Mouse (Mus musculus) neutrophil, adult 5-6 weeks (primary cell): ENCODE results near the gene Tcaf2. TPM values are rescaled to one million over a fixed set of nuclear protein-coding genes. Genes with fewer than 3 reads are reported as not detected.

Experiments used
- ATAC-seq: fragments of 151-379, 151-347 bp; 2 replicates; pipeline ENCODE4 v1.8.0; 2017; ENCODE audit warnings: mild to moderate bottlenecking, moderate TSS enrichment; ENCODE audit not compliant: insufficient number of reproducible peaks, poor library complexity, low FRiP score, severe bottlenecking; ENCODE audit errors: extremely low read depth
- total RNA-seq: library from RNA; stranded (forward); fragments of 200-1000 nt; gene quantifications from 2 replicates; pipeline ENCODE4 v1.2.3, GENCODE M21; 2017

The Tcaf2 gene
- not detected in 2 replicates for total RNA-seq

DNA sequence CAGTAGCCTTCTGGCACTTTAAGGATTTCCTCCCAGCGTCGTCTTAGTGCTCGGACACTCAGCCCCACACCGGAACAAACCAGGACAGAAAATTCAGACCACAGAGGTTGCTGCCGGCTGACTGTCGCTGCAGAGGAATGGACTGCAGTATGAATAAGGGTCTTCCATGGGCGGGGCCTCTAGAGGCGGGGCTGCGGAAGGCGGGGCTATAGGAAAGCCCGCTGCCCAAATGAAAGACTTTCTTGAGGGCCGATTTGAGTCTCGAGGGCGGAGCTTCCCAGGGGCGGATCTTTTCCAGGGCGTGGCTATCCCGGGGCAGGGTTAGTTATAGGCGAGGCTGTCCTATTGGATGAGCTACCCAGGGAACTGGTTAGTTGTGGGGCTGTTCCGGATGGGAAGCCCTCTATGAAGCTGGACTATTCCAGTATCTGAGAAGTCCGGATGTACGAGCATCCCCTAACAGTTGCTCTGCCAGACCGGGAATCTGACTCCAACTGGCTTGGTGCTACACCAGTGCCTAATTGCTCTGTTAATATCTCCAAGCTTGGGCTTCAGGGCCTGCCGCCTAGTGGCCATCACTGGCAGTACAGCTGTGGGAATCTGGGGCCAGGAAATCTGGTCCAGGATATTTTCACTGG lies at the start of gene Tcaf2:
Gene Tcaf2 (minus strand): TSS at position 343 of the 638 bp plus-strand sequence.
- no peak for ATAC-seq

GRCm38 (mm10) chr6:42692517-42693190 lies 47.6 kb upstream of the Tcaf2 start:
- ATAC-seq = no peak

GRCm38 (mm10) chr6:42692154-42692516 lies 47.1 kb upstream of the Tcaf2 start:
- ATAC-seq = no peak

GRCm38 (mm10) chr6:42689761-42690160 lies 44.7 kb upstream of the Tcaf2 start:
- ATAC-seq = no peak

DNA sequence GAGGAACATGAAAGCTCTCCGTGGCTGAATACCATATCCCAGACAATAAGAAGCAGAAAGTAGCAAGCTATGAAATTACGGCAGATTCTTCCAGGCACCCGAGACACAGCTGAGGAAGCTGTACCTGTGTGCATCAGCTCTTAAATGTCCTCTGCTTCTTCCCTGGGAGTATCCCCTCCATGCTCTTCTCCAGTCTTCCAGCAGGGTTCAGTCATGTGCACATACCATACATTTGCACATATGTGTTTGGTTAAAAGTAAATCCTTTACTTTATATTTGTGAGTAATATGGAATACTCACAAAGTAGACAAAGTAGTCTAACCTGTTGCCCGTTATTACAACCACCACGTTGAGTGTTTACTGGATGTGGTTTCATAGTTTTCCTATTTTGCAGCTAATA lies 42.9 kb upstream of the Tcaf2 start:
- no peak for ATAC-seq

- ATAC-seq = no peak
Observed at GRCm38 (mm10) chr6:42680077-42680476, 35.0 kb upstream of the Tcaf2 start.

GRCm38 (mm10) chr6:42676011-42676410 lies 31.0 kb upstream of the Tcaf2 start:
- ATAC-seq = no peak

DNA sequence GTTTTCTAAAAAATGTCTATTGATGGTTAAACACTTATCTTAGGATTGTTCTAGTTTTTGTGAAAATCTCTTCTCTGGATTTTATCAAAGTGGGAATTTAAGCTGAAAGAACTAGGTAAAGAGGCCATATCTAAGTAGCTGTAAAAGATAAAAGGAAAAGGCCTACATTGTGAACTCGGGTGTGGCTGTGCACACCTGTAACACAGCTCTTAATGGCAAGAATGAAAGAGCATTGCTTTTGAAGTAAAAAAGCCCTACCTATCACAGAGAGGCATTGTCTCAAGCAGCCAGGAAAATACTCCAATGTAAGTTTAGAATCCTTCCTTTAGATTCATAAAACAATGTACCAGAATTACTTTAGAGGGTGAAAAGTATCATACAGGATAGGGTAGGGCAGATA lies 26.7 kb upstream of the Tcaf2 start:
- ATAC-seq = no peak

DNA sequence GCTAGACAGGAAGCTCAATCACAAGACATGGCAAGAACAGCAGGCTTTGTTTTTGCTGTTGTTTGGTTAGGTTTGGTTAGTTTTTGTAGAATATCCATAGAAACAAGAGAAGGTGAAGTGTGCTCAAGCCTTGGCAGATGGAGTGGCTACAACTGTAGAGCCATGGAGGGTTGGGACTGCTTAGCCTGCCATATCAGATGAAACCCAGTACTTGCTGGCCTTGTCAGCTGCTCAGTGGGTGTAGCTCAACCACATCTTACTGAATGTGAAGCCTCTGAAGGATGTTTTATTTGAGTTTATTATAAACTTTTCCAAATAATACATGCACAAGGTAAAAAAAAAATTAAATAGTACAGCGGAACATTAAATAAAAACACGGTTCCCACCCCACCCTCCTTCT lies 22.7 kb upstream of the Tcaf2 start:
- ATAC-seq = no peak

GRCm38 (mm10) chr6:42661739-42662138 lies 16.7 kb upstream of the Tcaf2 start:
- ATAC-seq = no peak

DNA sequence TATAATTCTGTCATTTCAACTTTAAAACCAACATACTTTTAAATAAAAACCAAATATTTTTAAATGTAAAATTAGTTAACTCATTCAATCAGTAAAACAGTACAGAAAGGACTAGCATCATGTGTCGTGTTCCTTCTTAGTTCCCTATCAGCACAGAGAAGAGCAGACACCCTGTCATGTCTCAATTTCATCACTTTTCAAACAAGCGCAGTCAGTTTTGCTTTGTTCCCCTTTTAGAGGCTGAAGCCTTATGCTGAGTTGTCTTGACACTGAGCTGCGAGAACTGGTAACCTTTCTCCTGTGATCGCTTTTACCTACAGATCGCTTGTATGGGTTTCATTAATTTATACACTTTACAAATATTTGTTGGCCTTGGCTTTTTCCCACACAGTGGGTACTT lies 10.7 kb downstream of the Tcaf2 start:
- ATAC-seq = no peak

GRCm38 (mm10) chr6:42631395-42631794 lies 13.7 kb downstream of the Tcaf2 start:
- ATAC-seq = no peak

DNA sequence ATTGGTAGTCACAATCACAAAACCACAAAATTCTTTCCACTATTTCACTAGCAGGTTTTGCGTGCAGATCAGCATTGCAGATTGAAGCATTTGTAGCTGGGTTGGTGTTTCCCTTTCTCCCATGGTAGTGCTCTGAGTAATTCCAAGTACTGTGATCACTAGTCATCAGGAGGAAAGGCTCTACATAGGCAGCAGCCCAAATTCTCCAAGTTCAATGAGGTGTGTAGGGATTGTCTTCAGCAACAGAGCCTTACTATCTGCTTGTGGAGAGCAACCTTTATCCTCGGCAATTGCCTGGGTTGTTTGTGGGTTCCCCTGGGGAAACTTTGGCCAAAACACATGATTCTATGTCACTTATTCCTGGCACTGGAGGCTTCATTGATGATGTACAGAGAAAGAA lies 28.1 kb downstream of the Tcaf2 start:
- no peak for ATAC-seq

DNA sequence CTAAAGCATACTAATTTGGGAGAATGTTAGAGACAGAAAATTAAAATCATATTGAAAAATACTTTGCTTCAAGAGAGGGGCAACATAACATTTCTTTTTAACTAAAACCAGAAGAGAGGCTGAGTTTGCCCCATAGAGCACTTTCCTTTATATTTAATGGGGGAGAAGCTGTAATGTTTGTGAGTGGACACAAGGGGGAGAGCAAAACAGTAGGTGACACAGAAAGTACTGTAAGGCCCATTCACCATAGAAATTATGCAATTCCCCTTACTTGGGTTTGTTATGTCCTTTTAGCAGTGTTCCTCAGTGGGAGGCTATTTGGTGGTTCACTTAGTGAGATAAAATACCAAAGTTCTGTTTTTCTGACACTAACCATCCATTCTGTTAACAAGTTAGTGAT lies 32.8 kb downstream of the Tcaf2 start:
- no peak for ATAC-seq

DNA sequence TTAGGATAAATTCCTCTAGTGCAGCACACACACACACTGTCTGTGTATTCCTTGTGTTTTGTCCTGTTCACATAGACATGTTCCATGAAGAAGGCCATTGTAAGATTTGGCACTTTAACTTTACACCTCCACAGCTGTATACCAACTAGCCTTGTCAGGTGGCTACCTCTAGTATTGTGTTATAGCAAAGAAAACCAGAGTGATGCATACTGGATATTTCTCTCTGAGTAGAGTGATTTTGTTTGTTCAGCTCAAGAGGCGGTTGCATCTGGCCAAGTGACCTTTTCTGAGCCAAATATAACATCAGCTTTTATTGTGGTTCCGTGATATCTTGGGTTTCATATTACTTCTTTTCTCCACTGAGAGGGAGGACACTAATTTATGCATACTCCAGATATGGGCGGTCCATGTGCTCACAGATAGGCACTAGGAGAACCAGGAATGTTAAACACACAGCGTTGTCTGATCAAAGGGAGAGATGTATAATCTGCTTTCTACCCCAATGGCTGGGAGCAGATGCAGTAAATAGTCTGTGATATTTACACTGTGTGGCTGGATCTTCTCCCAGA lies 34.0 kb downstream of the Tcaf2 start:
- ATAC-seq = no peak

- no peak for ATAC-seq
Observed at GRCm38 (mm10) chr6:42597592-42597991, 47.5 kb downstream of the Tcaf2 start, which contains the start of gene Tcaf3. Tcaf3 (minus strand) TSS chr6:42597692.

GRCm38 (mm10) chr6:42593138-42593882 lies 51.7 kb downstream of the Tcaf2 start:
- no peak for ATAC-seq

DNA sequence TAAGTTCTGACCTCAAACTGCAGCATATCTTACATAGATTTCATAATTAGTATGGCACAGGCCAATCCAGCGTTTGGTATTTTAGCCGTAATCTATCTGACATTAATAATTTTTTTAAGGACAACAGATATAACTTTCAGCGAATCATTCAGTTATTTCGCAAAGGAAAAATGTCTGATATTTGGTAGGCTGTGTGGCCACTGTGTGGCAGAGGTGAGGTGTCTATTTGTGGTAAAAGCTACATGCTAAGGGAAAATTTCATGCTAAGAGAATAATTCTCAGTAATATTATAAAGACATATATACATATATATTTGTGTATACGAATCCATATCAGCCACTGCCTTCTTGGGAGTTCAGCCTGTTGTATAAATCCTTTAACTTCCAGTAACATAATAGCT lies 58.5 kb downstream of the Tcaf2 start:
- no peak for ATAC-seq

DNA sequence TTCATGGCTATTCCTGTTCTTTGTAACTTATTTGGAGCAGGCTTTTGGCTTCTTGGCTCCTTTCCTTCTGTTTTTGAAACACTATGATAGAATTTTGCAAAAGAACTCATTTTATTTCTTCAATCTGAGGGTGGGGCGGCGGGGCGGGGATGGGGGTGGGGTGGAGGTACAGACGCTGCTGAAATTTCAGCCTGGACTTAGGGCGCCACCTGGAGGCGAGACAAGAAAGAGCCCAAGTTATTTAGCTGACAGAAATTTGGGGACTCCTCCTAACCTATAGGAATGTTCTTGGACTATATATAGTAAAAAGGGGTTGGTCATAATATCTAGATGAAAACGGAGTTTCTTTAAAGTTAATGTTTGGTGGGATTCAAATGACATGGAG lies 61.6 kb downstream of the Tcaf2 start:
- ATAC-seq = peak; percentile 51; the same call in 1 of the 2 replicates
